Mouse (Mus musculus) gastrocnemius, adult 2 months (tissue): ENCODE measurements around the gene Ptpa. TPM values are rescaled to one million over a fixed set of nuclear protein-coding genes. Genes with fewer than 3 reads are reported as not detected.
A peak's percentile ranks its signal among the peaks of the same experiment; 100 is the strongest.

ENCODE experiments used
- DNase-seq: peaks from one replicate; pipeline ENCODE4 v3.0.0; 2022
- H3K27ac ChIP-seq: fragments of 200-600 bp; 2 replicates; pipeline ENCODE4 v1.8.1; 2022; ENCODE audit warnings: mild to moderate bottlenecking
- H3K4me3 ChIP-seq: fragments of 200-600 bp; 2 replicates; pipeline ENCODE4 v1.8.1; 2022; ENCODE audit warnings: mild to moderate bottlenecking, moderate library complexity
- CTCF ChIP-seq: fragments of 200-600 bp; IDR thresholded peaks from 2 replicates; pipeline ENCODE4 v1.8.1; 2022; ENCODE audit warnings: antibody characterized with exemption, mild to moderate bottlenecking, moderate library complexity
- intact Hi-C: fragments of 180-260 bp; cut with DNase I; formaldehyde crosslinking; loops from one replicate; pipeline ENCODE4 v1.15.1; 2025
- total RNA-seq, 2 experiments: library from RNA; stranded (reverse); gene quantifications; 2 replicates each; pipeline ENCODE4 v1.2.3; 2021

The Ptpa gene
- total RNA-seq, 2 experiments from 2014 or later: 48.9 to 86.1 TPM

DNA sequence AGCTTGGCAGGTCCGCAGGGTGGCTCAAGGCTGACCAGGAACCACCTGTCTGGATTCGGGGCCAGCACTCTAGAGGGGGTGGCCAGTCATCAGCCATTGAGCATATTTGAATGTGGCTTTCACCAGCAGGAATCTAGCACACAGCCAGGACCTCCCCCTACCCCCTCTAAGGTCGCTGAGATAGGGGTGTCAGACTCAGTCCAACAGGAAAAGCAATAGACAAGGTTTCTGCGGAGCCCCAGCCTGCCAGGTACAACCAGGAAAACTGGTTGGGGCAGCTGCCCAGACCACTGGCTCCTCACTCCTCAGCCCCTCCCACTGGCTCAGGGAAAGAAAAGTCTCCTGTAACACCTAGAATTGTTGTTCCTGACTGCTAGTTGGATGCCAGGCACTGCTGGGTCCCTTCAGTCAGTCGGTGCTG is 47.5 kb downstream of the Ptpa start:
- H3K27ac ChIP-seq: peak overlapping the region; percentile 91
- peak overlapping the region; percentile 65 for H3K4me3 ChIP-seq
- no peak for DNase-seq
- intact Hi-C loops: no loop called here
- TF ChIP-seq CTCF: no peak

DNA sequence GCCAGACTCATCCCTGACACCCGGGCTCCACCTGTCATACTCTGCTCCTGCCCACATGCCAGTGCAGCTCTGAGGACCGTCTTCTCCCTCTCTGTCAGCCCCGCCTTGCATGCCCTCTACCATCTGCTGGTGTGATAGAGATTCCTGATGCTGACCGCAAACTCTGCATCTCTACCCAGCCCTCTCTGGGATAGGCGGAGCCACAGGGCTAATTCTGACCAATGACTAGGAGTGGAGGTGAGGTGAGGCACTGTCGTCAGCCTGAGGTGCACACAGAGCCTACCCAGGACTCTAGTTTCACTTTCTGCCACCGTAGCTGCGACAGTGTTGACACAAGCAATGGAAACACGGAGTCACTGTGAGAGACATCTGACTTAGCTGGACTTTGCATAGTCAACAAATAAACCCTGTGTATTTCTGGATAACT is 48.1 kb downstream of the Ptpa start:
- intact Hi-C loops: no loop called here
- Histone ChIP-seq H3K4me3 (peak overlapping the region; percentile 65), H3K27ac (peak overlapping the region; percentile 91)
- TF ChIP-seq CTCF: no peak
- peak; percentile 80 for DNase-seq

DNA sequence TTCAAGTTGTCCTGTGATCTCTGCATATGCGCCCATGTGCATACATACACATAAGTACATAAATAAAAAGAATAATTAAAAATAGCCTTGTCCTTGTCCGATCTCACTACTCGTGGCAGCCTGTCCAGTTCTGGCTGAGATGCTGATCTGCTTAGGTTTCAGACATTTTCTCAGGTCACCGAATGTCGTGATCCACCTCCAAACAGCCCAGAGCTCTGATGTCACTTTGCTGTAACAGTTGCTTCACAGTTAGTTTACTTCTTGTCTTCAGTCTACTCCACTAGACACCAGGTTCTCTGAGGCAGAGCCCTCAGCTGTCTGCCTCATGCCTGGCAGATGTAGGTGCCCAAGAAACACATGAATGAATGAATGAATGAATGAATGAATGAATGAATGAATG is 48.6 kb downstream of the Ptpa start:
- TF ChIP-seq CTCF: no peak
- no peak for DNase-seq
- peak overlapping the region; percentile 91 for H3K27ac ChIP-seq
- intact Hi-C loops: no loop called here
- peak overlapping the region; percentile 65 for H3K4me3 ChIP-seq

DNA sequence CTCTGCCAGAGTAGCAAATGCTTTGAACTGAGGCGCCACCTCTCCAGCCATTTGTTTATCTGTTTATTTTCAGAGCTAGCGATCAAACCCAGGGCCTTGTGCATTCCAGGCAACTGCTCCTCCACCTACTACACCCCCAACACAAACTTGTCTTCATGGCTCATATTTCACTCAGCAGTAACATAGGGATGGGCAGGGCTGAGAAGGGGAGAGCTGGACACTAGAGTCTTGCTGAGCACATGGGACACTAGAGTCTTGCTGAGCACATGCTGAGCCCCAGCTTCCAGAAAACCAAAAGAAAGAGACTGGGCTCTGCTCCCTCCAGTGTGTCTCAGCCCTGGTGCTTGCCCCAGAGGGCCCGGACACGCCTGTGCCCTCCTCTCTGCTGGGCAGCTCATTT is 50.9 kb downstream of the Ptpa start:
- no peak for DNase-seq
- intact Hi-C loops: no loop called here
- Histone ChIP-seq H3K27ac (peak overlapping the region; percentile 56), H3K4me3 (no peak overlapping the region)
- TF ChIP-seq CTCF: no peak

DNA sequence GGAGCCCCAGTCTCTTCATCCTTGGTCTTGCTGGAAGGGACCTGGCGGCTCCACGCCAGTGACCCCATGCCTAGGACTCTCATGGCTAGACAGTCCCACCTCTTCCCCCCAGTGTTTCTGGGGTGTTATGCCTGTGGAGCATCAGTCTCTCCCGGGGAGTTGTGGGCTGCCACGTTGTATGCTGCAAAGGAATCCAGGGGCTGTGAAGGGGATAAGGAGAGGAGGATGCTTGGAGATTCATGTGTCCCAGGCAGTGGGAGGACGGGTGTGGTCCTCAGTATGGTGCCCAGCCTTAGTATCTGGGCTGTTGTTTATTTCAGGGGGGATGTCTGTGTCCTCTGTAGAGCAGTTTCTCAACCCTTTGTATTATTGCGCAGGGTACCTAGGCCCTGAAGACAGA is 53.2 kb downstream of the Ptpa start:
- Histone ChIP-seq H3K4me3 (no peak overlapping the region), H3K27ac (peak overlapping the region; percentile 25; the same call in 1 of the 2 replicates)
- TF ChIP-seq CTCF: no peak
- intact Hi-C loops: no loop called here
- DNase-seq: no peak

DNA sequence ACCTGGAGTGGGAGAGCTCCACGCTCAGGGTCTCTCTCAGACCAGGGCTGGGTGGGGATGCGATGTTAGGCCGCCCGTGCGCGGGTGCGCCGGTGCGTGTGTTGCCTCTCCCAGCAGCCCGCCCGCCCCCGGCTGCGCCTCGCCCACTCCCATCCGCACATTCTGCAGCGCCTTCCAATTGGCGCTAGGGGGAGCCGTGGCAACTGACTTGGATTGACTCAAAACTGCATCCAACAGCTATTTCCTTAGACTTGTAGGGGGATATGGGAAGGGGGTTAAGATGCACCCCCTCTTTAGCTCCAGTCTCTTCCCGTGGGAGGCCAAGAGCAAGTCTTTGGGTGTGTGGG is 53.9 kb downstream of the Ptpa start:
- Histone ChIP-seq H3K4me3 (peak overlapping the region; percentile 78), H3K27ac (peak overlapping the region; percentile 96)
- intact Hi-C loops: loop anchor here (1.0 to 5.0 kb wide), 3 partner anchors 29 to 243 kb away; no protein-coding TSS in a partner anchor
- peak; percentile 64 for TF ChIP-seq CTCF
- DNase-seq: peak; percentile 76

DNA sequence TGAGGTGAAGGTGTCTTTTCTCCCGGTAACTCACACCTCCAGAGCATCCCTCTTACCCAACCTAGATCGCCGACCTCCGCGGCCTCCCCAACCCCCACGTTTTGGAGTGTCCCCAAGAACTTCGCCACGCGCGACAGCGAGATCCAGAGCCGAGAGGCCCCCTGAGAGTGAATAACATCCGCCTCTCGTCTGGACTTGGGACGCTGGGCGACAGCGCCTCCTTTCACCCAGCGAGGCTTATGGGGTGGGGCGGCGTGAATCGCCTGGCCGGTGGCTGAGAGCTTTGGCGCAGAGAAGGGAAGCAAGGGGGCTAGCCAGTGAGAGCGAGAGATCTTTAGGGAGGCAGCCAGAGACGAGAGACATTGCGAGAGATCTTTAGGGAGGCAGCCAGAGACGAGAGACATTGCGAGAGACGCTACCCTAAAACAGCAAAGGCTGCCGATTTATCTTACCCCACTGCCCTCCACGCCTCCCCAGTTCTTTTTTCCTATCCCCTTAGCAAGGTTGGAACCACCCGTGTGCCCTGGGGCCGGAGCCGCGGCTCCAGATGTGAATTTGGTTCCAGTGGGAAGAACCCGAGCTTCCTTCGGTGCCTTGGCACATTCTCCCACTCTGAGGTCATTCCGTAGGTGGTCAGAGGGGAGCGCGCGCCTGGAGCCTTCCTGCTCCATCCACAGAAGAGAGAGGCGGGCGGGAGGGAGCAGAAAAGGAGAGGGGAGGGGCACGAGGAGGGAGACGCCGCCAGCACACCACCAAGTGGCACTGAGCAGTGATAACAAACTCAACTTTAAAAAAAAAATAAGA is 54.5 kb downstream of the Ptpa start:
- peak; percentile 80 for DNase-seq
- peak; percentile 46 for TF ChIP-seq CTCF
- Histone ChIP-seq H3K27ac (peak overlapping the region; percentile 96), H3K4me3 (peak overlapping the region; percentile 78)
- intact Hi-C loops: loop anchor here (1.0 to 5.0 kb wide), 3 partner anchors 30 to 242 kb away; no protein-coding TSS in a partner anchor

DNA sequence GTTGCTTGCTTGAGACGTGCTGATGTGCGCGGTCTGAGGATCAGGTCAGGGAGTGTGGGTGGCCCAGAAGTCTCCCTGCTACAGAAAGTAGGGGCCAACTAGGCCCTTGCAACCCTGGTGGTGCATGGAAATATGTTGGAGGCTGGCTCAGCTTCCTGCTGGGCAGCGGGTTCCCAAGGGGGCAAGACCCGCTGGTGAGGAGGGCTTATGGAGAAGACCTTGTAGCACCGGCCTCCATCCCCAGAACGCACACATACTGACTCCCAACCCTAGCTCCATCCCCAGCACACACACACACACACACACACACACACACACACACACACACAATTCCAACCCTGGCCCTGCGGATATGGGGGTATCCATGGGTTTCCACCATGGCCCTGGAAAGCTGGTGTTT is 55.2 kb downstream of the Ptpa start:
- intact Hi-C loops: loop anchor here (5.0 kb wide), 2 partner anchors 121 to 241 kb away; no protein-coding TSS in a partner anchor
- H3K27ac ChIP-seq: peak overlapping the region; percentile 96
- no peak for TF ChIP-seq CTCF
- peak overlapping the region; percentile 78 for H3K4me3 ChIP-seq
- peak; percentile 37 for DNase-seq

DNA sequence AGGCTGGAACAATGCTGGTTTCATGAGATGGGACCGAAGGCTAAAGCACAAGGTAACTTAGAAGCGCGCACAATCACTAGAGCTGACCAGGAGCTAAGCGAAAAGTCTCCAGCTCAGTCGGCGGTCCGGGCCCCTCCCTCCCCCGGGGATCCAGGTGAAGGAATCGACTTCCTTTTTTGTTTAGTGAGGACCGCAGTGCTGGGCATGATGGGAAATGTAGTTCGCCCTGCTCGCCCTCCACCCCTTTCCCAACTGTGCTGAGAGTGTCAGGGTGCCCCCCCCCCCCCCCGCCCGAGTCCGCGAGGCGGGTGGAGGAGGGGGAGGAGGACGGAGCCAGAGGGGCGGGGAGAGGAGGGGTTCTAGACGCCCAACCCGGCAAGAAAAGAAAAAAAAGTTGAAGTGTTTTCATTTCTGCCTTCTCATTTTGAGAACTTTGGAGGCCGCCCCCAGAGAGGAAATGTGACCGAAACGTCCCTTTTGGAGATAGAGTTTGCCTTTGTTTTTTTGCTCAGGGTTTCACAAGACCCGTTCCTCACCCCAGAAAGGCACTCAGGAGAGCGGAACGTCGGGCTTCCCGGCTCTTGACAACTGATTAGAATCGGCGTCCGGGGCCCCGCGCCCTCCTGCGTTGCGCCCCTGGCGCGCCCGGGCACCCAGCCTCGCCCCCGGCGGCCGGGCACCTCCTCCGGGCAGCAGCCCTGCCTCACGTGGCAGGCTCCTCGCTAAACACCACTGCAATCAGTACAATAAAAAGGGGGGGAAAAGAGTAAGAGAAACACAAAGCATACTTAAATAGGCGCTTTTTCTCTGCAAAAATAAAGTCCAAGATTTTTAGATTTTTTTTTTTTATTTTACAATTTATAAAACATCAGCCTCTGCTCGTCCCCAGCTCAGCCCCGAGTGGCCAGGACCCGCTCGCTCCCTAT is 56.2 kb downstream of the Ptpa start:
- Histone ChIP-seq H3K27ac (peak overlapping the region; percentile 96), H3K4me3 (peak overlapping the region; percentile 95)
- DNase-seq: peak; percentile 90
- peak; percentile 10; the same call in 1 of the 2 replicates for TF ChIP-seq CTCF
- intact Hi-C loops: loop anchor here (2.0 to 5.0 kb wide), 3 partner anchors 120 to 323 kb away; no protein-coding TSS in a partner anchor

DNA sequence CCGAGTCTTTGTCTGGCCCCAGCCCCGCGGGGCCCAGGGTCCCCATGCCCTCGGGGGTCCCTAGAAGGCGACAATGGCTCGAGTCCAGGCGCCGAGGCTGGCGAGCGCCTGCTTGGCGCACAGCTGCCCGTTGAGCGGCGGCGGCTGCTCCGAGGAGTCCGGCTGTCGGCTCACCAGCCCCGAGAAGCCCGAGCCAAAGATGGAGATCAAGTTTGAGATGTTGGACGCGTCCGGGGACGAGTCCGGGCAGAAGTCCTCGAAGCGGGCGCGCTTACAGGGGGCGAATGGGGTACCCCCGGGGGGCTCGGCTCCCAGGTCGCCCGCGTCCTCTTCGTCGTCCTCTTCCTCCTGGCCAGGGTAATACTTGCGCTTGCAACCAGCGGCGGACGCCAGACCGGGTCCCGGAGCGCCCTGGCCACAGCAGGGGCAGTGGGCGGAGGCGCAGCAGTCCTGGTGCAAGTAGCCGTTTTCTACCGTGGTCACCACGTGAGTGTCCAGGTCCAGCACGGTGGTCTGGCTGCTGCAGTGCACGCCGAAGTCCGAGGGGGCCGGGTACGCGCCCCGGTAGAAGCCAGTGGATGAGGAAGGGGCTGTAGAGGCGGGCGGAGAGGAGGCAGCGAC is 57.0 kb downstream of the Ptpa start:
- peak overlapping the region; percentile 95 for H3K4me3 ChIP-seq
- intact Hi-C loops: loop anchor here (2.0 to 5.0 kb wide), 3 partner anchors 119 to 322 kb away; no protein-coding TSS in a partner anchor
- peak; percentile 78 for DNase-seq
- TF ChIP-seq CTCF: no peak
- peak overlapping the region; percentile 96 for H3K27ac ChIP-seq

DNA sequence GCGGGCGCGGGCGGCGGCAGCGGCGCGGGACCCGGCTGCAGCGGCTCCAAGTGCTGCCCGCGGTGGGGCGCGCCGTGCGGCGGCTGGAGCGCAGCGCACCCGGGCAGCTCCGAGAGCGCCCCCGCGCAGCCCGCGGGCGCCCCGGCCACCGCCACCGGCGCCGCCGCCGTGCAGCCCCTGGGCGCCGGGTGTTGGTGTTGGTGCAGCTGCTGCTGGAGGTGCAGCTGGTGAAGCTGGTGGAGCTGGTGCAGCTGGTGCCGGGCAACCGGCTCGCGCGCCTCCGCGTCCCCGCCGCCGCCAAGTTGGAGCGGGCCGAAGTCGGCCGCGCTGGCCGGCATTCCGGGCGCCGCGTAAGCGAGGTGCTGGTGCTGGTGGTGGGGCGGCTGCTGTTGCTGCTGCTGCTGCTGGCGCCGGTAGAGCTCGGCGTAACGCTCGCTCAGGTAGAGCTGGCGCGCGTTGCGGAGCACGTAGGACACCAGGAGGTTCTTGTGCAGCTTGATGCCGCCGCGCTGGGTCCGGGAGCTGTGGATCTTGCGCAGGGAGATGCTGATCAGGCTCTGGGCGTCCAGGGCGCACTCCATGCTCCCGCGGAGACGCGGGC is 57.7 kb downstream of the Ptpa start:
- Histone ChIP-seq H3K27ac (peak overlapping the region; percentile 96), H3K4me3 (peak overlapping the region; percentile 95)
- DNase-seq: peak; percentile 77
- TF ChIP-seq CTCF: no peak
- intact Hi-C loops: loop anchor here (1.0 to 5.0 kb wide), 4 partner anchors 33 to 321 kb away; no protein-coding TSS in a partner anchor

DNA sequence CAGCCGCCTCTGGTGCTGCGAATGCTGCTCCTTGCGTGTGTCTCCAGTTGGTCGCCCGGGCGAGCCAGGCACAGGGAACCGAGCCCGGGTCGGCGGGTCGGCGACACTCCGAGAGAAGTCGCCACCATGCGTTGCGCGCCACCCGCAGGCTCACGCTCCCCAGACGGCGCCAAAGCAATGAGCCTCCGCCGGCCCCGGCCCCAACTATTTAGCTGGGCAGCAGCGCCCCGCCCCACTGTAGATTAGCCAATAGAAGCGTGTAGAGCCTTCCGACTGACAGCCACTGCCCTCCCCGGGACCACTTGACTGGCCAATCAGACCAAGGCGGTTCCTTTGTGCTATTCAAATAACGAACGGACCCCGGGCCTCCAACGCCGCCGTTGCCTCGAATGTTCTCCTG is 58.2 kb downstream of the Ptpa start, which contains the start of gene Ier5l:
TSS of gene Ier5l (minus strand) at position 181 of the 400 bp plus-strand sequence.
- DNase-seq: peak; percentile 97
- TF ChIP-seq CTCF: peak; percentile 11; the same call in 1 of the 2 replicates
- Histone ChIP-seq H3K4me3 (peak within 1 kb of the TSS; percentile 95), H3K27ac (peak within 1 kb of the TSS; percentile 96)
- intact Hi-C loops: loop anchor here (1.0 to 5.0 kb wide), 3 partner anchors 34 to 238 kb away; no protein-coding TSS in a partner anchor
